In genomic region chr5:120054498-120055167, GRCm38 (mm10) we compare ENCODE assay signal across 27 mouse cellular contexts.
DNase-seq lines count a peak whose midpoint lies in the region; ATAC-seq and TF ChIP-seq lines count a peak whose summit lies in the region.
"Had no signal": no experiment of that assay in that cellular context is flagged by ENCODE, and none has a peak within 500 bp of the region (broad histone marks: within the 10 kb centered on the region; RNA-seq: fewer than 3 reads in every experiment).

No protein-coding gene starts in this region.

- ATAC-seq in kidney, embryonic 14.5 days (ENCODE audit: low FRiP score, low TSS enrichment), result peak; percentile 90
- peak; percentile 87; the same call in 1 of the 2 replicates for ATAC-seq in lung, embryonic 14.5 days (ENCODE audit: insufficient read depth)
- ATAC-seq: forebrain, embryonic 16.5 days; hindbrain, embryonic 16.5 days; intestine, embryonic 16.5 days had no signal

- H3K27ac ChIP-seq in kidney, embryonic 14.5 days (ENCODE audit: low read depth, low read length), result no peak overlapping the region
- H3K27ac ChIP-seq in lung, embryonic 14.5 days (ENCODE audit: low read depth), result no peak overlapping the region
- H3K27ac ChIP-seq: forebrain, embryonic 10.5 days; hindbrain, embryonic 10.5 days; layer of hippocampus, adult 2 months; limb, embryonic 12.5 days; liver, embryonic 15.5 days; midbrain, embryonic 12.5 days; neural tube, embryonic 15.5 days had no signal

- TF ChIP-seq POLR2A in lung, adult 2 months (IDR thresholded peaks at IDR 0.05; ENCODE audit: borderline replicate concordance, extremely low read depth, low read depth, low read length), result no peak

- no peaks in the 10 kb centered on the region for H3K4me1 ChIP-seq in kidney, embryonic 14.5 days (ENCODE audit: control insufficient read depth, insufficient read depth, low read length)
- 0 out of 2 replicates have a peak, but pooled peaks cover 3% of the 10 kb centered on the region for H3K4me1 ChIP-seq in lung, embryonic 14.5 days (ENCODE audit: insufficient read depth)
- H3K4me1 ChIP-seq in lung, adult 2 months (ENCODE audit: control insufficient read depth, insufficient read depth, low read length), result no peaks in the 10 kb centered on the region
- H3K4me1 ChIP-seq: forebrain, embryonic 10.5 days; heart, embryonic 12.5 days; hindbrain, embryonic 10.5 days; limb, embryonic 12.5 days; liver, embryonic 15.5 days; neural tube, embryonic 15.5 days had no signal

- H3K4me3 ChIP-seq in kidney, embryonic 14.5 days (ENCODE audit: low read length), result no peak overlapping the region
- H3K4me3 ChIP-seq in lung, embryonic 14.5 days (ENCODE audit: low read depth, low read length), result no peak overlapping the region
- no peak overlapping the region for H3K4me3 ChIP-seq in lung, adult 2 months (replicated peaks; ENCODE audit: extremely low read depth, low read depth, low read length)
- H3K4me3 ChIP-seq: forebrain, embryonic 10.5 days; heart, embryonic 12.5 days; hindbrain, embryonic 10.5 days; layer of hippocampus, adult 2 months; limb, embryonic 12.5 days; liver, embryonic 15.5 days; midbrain, embryonic 12.5 days; neural tube, embryonic 15.5 days had no signal

- peaks cover 10% of the 10 kb centered on the region; the same call in 1 of the 2 replicates for H3K27me3 ChIP-seq in kidney, embryonic 14.5 days (ENCODE audit: control insufficient read depth, insufficient read depth, low read length)
- no peaks in the 10 kb centered on the region for H3K27me3 ChIP-seq in lung, embryonic 14.5 days (ENCODE audit: insufficient read depth, low read length)
- H3K27me3 ChIP-seq: heart, embryonic 12.5 days; limb, embryonic 12.5 days; liver, embryonic 15.5 days; midbrain, embryonic 12.5 days; neural tube, embryonic 15.5 days had no signal

- TF ChIP-seq CTCF in lung, embryonic 14.5 days (IDR thresholded peaks at IDR 0.05; ENCODE audit: low read depth), result no peak
- no peak for TF ChIP-seq CTCF in lung, adult 2 months (IDR thresholded peaks at IDR 0.05; ENCODE audit: insufficient read depth, low read length)

- 15% methylated on average over 5 of the region's 5 CpGs for WGBS in kidney, embryonic 14.5 days
- WGBS in lung, embryonic 14.5 days, result 36% methylated on average over 5 of the region's 5 CpGs
- 58% methylated on average over 5 of the region's 5 CpGs for WGBS in lung, adult 2 months

- no peaks in the 10 kb centered on the region for H3K9me3 ChIP-seq in kidney, embryonic 14.5 days (ENCODE audit: control insufficient read depth, low read length)
- H3K9me3 ChIP-seq in lung, embryonic 14.5 days (ENCODE audit: low read depth, low read length), result no peaks in the 10 kb centered on the region; the same call in 1 of the 2 replicates
- H3K9me3 ChIP-seq: forebrain, embryonic 10.5 days; heart, embryonic 12.5 days; hindbrain, embryonic 10.5 days; limb, embryonic 12.5 days; liver, embryonic 15.5 days; midbrain, embryonic 12.5 days; neural tube, embryonic 15.5 days had no signal

- H3K4me2 ChIP-seq in kidney, embryonic 14.5 days (replicated peaks; ENCODE audit: low read depth, low read length), result no peak overlapping the region
- no peak overlapping the region for H3K4me2 ChIP-seq in lung, embryonic 14.5 days
- H3K4me2 ChIP-seq: heart, embryonic 12.5 days; limb, embryonic 12.5 days; liver, embryonic 15.5 days; midbrain, embryonic 12.5 days; neural tube, embryonic 15.5 days had no signal

- H3K36me3 ChIP-seq in kidney, embryonic 14.5 days (ENCODE audit: control insufficient read depth, insufficient read depth, low read length), result no peaks in the 10 kb centered on the region
- H3K36me3 ChIP-seq in lung, embryonic 14.5 days (ENCODE audit: insufficient read depth), result no peaks in the 10 kb centered on the region
- H3K36me3 ChIP-seq: forebrain, embryonic 10.5 days; heart, embryonic 12.5 days; hindbrain, embryonic 10.5 days; limb, embryonic 12.5 days; liver, embryonic 15.5 days; midbrain, embryonic 12.5 days; neural tube, embryonic 15.5 days had no signal

- DNase-seq in kidney, postnatal 25 days, result no peak
- peak; percentile 76 for DNase-seq in lung, embryonic 14.5 days
- DNase-seq in lung, adult 2 months, result no peak
- DNase-seq in embryo, embryonic 11 days, result peak; percentile 22
- peak; percentile 55 for DNase-seq in mesoderm, embryonic 11.5 days (ENCODE audit: low read depth, low spot score)
- DNase-seq in gastrocnemius, postnatal 25 days, result no peak
- DNase-seq: adrenal gland, adult 8-10 months; cerebellum, adult 8-10 months; cerebellum, postnatal 36 days; gastrocnemius, postnatal 14 days; heart, adult 18-20 months; heart, postnatal 10 days; right cerebral cortex, adult 18-20 months; right cerebral cortex, postnatal 4 days; thymus, postnatal 14 days had no signal

- no peak overlapping the region for H3K9ac ChIP-seq in kidney, embryonic 14.5 days (ENCODE audit: low read depth, low read length)
- no peak overlapping the region for H3K9ac ChIP-seq in lung, embryonic 14.5 days
- H3K9ac ChIP-seq: heart, embryonic 12.5 days; limb, embryonic 12.5 days; liver, embryonic 15.5 days; midbrain, embryonic 12.5 days; neural tube, embryonic 15.5 days had no signal

Comparison
In these comparisons a context has a peak if more than half of its experiments do, and no peak if none do; other contexts are left out.
1. DNase-seq: peak in lung, embryonic 14.5 days (single experiment), embryo, embryonic 11 days (single experiment) and mesoderm, embryonic 11.5 days (single experiment); none in kidney, postnatal 25 days (0 of 2), lung, adult 2 months (single experiment) and gastrocnemius, postnatal 25 days (single experiment).